Mouse (Mus musculus): ENCODE results near the gene Lsamp.

The Lsamp gene

GRCm38 (mm10) chr16:41826899-41827604, 1842.9 kb downstream of the Lsamp start:
- DNase-seq = peak; percentile 19

DNA sequence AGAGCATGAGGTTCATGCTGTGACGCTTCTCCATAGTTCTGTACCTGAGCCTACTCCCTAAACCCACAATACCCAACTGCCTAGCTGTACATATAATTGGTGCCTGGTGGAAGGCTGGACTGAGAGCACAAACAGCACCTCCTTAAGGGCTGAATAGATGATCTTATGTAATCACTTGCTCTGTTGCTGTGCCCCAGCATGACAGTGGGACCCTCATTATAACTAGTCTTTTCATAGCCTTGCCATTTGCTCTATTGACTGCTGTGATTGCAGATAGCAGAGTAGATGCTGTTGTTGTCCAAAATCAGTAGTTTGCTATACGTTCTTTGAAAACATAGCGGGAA, 1843.4 kb downstream of the Lsamp start:
- DNase-seq = no peak

- DNase-seq = no peak
Observed at GRCm38 (mm10) chr16:41834637-41835036, 1850.5 kb downstream of the Lsamp start.

GRCm38 (mm10) chr16:41835745-41836144, 1851.6 kb downstream of the Lsamp start:
- no peak for DNase-seq

GRCm38 (mm10) chr16:41839751-41840404, 1855.7 kb downstream of the Lsamp start:
- no peak for DNase-seq

GRCm38 (mm10) chr16:41846903-41847302, 1862.7 kb downstream of the Lsamp start:
- no peak for DNase-seq

DNA sequence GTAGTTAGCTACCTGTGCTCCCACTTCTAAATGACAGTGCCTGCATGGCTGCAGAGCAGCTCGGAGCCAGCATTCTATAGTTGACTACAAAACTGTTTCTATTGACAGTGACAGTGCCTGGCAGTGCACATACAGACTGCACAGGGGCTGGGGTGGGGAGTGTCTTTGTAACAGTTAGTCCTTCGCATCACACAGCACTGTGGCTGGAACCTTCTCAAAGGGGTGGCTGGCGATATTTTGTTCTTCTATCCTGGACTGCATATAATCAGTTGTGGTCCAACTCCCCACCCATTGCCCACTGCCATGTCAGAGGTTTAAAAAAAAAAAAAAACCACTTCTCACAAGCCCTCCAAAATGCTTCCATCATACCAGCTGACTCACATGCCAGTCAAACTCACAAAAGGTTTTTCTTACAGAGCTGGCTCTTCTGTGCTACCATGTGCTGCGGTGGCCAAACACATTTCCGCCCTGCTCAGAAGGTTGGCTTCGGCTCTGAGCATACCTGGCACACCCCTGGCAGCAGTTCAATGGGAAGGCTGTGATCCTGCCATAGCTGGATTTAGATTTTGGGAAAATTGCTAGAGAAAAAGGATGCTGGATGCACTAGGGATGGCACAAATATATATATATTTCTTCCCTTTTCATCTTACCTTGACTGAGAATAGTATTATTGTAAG, 1887.9 kb downstream of the Lsamp start:
- no peak for DNase-seq

- DNase-seq = no peak
Observed at GRCm38 (mm10) chr16:41888546-41889165, 1904.5 kb downstream of the Lsamp start.

GRCm38 (mm10) chr16:41900783-41901182, 1916.6 kb downstream of the Lsamp start:
- DNase-seq = no peak

DNA sequence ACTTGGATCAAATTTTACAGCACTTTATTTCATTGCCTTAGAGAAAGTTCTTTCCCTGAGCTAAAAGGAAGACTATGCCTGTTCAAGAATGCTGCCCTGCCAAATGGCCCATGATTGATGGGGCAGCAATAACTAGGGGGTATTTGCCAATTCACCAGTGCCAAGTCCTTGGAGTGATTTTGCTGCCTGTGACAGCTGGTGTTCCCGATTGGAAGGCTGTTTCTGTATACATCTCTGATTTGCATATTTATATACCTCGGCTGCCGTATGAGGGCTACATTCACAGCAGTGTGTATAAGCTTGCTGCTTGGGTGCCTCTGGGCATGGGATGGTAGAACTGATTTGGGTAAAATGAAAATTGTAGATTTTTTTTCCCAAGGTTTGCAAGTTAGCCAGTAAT, 1919.5 kb downstream of the Lsamp start:
- DNase-seq = no peak

DNA sequence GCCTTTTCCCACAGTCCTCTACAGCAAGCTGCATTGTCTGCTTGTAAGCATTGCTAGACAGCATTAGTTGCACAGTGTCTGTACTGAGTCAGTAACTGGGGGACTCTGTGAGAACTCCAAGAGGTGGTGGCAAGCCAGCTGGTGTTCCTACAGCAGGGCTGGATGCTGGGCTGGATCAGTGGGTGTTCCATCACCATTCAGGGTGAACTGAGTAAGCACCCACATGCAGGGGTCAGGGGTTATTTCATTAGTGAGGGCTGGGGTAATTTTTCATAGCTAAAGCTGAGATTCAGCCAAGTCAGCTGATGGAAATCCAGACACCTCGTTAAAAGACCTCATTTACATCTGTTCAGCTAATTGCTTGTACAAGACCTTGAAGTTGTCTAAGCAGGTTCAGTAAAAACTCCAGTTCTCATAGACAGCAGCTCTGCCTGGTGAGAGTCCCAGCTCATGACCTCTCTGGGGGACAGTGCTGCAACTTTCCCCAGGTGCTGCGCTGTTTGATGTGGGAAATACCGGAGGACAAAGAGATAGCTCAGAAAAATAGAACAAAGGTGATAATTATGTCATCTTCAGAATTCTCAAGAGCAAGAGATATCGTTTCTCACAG, 1928.5 kb downstream of the Lsamp start:
- no peak for DNase-seq

DNA sequence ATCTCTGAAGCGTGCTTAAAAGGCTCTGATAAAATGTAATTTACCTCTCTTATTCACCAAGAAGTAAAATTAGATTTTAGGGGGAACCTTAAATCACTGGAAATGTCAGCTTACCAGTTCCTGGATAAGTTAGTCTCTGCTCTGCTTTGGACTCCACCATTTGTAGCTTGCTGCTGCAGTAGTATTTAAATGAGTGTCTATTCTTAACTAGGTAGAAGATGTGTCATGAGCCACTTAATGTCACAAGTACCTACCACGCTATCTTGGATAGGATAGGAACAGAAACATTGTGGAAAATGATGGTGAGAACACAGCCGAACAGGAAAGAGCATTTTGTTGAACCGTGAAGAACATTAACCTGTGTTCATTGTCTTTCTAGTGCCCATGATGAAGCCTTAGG, 1929.2 kb downstream of the Lsamp start:
- DNase-seq = no peak

DNA sequence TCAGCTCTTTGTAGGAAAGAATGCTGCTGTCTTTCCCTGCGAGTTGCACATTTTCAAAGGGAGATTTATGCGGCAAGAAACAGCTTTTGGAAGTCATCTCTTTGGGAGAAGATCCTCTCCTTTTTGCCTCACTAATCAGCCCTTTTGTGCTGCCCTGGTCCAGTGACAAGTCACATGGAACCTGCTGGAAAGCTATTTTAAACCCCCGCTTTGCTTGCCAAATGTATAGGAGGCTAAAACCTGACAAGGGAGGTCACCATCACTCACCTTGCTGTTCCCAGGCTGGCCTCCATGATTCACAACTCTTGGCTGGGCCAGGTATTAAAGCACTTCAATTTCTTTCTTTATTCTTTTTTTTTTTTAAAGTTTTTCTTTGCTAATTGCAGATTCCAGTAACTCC, 1932.2 kb downstream of the Lsamp start:
- no peak for DNase-seq

GRCm38 (mm10) chr16:41917057-41917821, 1933.1 kb downstream of the Lsamp start:
- DNase-seq = no peak

DNA sequence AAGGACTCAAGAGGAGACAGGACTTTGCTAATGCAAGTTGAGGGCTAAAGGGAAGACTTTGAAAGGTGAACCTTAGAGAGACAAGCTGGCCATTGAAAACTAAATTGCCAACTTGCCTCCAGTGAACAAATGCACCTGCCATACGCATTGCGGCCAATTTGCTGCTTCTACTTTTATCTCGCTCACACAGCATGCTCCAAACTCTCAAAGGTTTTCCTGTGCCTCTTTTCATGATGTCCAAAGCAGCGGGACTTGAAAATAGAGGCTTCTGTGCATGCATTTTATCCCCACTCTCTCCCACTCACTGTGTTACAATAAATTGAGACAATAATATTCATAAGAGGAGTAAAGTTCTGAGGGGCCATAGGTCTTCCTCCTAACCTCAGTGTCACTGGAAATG, 1945.4 kb downstream of the Lsamp start:
- DNase-seq = no peak

GRCm38 (mm10) chr16:41935701-41936100, 1951.5 kb downstream of the Lsamp start:
- DNase-seq = no peak

- no peak for DNase-seq
Observed at GRCm38 (mm10) chr16:41936908-41937595, 1952.9 kb downstream of the Lsamp start.

GRCm38 (mm10) chr16:41937596-41937990, 1953.4 kb downstream of the Lsamp start:
- no peak for DNase-seq

GRCm38 (mm10) chr16:41938258-41938657, 1954.1 kb downstream of the Lsamp start:
- no peak for DNase-seq

DNA sequence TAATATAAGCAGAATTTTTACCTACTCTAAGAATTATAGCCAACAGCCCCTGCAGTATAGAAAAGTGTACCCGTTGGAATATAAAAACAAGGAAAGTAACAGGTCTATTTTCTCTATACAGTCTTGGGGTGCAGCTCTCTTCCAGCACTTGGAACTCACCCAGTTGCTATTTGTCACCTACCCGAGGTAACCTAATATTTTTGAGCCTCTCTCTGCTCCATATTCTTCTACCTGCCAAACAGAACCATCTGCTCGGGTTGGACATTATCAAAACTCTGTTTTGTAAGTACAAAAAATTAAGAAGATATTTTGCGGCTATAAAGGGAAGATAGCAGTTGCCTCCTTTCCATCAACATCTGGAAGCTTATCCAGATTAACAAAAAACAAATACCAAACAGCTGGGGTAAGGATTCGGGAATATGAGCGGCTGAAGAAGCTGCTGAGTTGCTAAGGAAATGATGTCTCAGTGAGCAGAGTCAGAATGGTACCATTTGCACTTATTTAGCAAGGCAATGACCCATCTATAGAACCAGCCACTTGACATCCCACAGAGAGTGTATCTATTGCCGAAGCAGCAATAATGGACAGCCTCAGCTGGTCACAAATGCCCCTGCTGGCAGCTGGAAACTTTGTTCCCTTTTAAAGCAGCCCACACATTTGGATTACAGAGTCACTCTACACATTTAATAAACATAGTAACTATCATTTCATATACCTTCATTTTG, 1957.6 kb downstream of the Lsamp start:
- DNase-seq = no peak

GRCm38 (mm10) chr16:41957811-41958210, 1973.7 kb downstream of the Lsamp start:
- DNase-seq = no peak
